Mouse (Mus musculus) adrenal gland, postnatal 14 days (tissue): ENCODE measurements at regions not wholly inside any gene's neighbourhood (a gene's known extent, or its start where the extent isn't known, plus 50 kb on each side); places are given as distances from the start of the nearest gene placed in this dataset.
"Not testable (repeated sequence)": the region's sequence is repeated elsewhere in the genome, so short reads cannot be mapped to it uniquely, and the experiment has no call there.

Experiments
- DNase-seq: peaks from one replicate; pipeline ENCODE4 v3.0.0; 2021; ENCODE audit warnings: mixed read lengths

- DNase-seq: no peak
These were observed 831.3 kb downstream of the Pla2g4a start for GRCm38 (mm10) chr1:149129767-149130287.

- no peak for DNase-seq
These were observed 832.0 kb downstream of the Pla2g4a start for GRCm38 (mm10) chr1:149129138-149129537.

- no peak for DNase-seq
These were observed 833.4 kb downstream of the Pla2g4a start for GRCm38 (mm10) chr1:149127709-149128108.

GRCm38 (mm10) chr1:149103396-149103795 is 857.7 kb downstream of the Pla2g4a start:
- no peak for DNase-seq

GRCm38 (mm10) chr1:149097426-149097825 is 863.7 kb downstream of the Pla2g4a start:
- no peak for DNase-seq

- no peak for DNase-seq
These were observed 886.4 kb downstream of the Pla2g4a start for GRCm38 (mm10) chr1:149074681-149075080.

- no peak for DNase-seq
These were observed 891.5 kb downstream of the Pla2g4a start for GRCm38 (mm10) chr1:149069570-149069969.

- not testable (repeated sequence) for DNase-seq
These were observed 898.1 kb downstream of the Pla2g4a start for GRCm38 (mm10) chr1:149063011-149063410.

- DNase-seq: no peak
These were observed 922.7 kb downstream of the Pla2g4a start for GRCm38 (mm10) chr1:149038188-149038967.

GRCm38 (mm10) chr1:149028316-149028715 is 932.8 kb downstream of the Pla2g4a start:
- DNase-seq: no peak

GRCm38 (mm10) chr1:149021734-149022133 is 939.4 kb downstream of the Pla2g4a start:
- DNase-seq: no peak

GRCm38 (mm10) chr1:149021273-149021672 is 939.8 kb downstream of the Pla2g4a start:
- DNase-seq: no peak

GRCm38 (mm10) chr1:149014559-149014958 is 946.5 kb downstream of the Pla2g4a start:
- DNase-seq: no peak

GRCm38 (mm10) chr1:149010767-149011166 is 950.3 kb downstream of the Pla2g4a start:
- no peak for DNase-seq

- no peak for DNase-seq
These were observed 961.0 kb downstream of the Pla2g4a start for GRCm38 (mm10) chr1:149000092-149000491.

GRCm38 (mm10) chr1:148993586-148993985 is 967.5 kb downstream of the Pla2g4a start:
- no peak for DNase-seq

- no peak for DNase-seq
These were observed 983.7 kb downstream of the Pla2g4a start for GRCm38 (mm10) chr1:148977377-148977776.

- no peak for DNase-seq
These were observed 995.7 kb downstream of the Pla2g4a start for GRCm38 (mm10) chr1:148965358-148965757.

- no peak for DNase-seq
These were observed 1026.7 kb downstream of the Pla2g4a start for GRCm38 (mm10) chr1:148934366-148934765.

- no peak for DNase-seq
These were observed 1036.6 kb downstream of the Pla2g4a start for GRCm38 (mm10) chr1:148924506-148924905.

- DNase-seq: no peak
These were observed 1044.0 kb downstream of the Pla2g4a start for GRCm38 (mm10) chr1:148917062-148917461.

GRCm38 (mm10) chr1:148912819-148913218 is 1048.3 kb downstream of the Pla2g4a start:
- no peak for DNase-seq

GRCm38 (mm10) chr1:148904067-148904466 is 1057.0 kb downstream of the Pla2g4a start:
- DNase-seq: no peak

- no peak for DNase-seq
These were observed 1058.0 kb downstream of the Pla2g4a start for GRCm38 (mm10) chr1:148903093-148903492.
